Mouse (Mus musculus) left cerebral cortex, adult 9 months (tissue): ENCODE data around the gene Dhrs1.
A peak's percentile ranks its signal among the peaks of the same experiment; 100 is the strongest.

Source experiments
- DNase-seq, 2 experiments: peaks; one replicate each; pipeline ENCODE4 v3.0.0; 2022; ENCODE audit warnings: low spot score in 2 of 2

Gene Dhrs1

DNA sequence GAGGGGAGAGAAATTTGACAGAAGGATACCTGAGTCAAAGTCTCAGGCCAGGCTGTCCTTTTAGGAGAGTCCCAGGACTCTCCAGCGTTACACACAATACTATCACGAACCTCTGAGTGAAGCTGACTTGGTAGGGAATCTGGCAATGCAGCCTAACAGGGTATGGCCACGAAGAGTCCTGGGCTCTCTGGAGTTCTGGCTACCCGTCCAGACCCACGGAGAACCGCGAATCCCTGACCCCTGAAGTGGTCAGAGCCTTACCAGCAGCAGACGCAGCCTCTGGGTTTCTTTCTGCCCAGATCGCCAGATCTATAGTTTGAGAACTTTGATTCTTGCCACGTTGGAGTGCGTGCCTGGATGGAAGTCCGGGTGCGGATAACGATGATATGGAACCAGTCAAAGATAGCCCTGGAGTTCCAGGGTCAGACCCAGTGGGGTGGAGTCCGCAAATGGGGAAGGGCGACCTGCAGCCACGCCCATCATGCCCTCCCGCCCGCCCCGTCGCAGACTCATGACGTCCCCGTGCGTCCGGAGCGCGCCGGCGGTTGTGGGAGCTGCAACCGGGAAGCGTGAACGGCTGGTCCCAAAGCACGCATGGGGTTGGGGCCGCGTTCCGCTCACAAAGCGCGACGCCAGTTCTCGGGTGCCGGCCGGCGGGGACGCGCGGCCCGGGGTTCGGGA, at the start of gene Dhrs1, which contains the start of gene Nop9:
TSS of gene Dhrs1 (minus strand) at position 511 of the 681 bp plus-strand sequence.
TSS of gene Nop9 (plus strand) at position 514 of the 681 bp plus-strand sequence.
- DNase-seq = peak; percentile 55 to 81

DNA sequence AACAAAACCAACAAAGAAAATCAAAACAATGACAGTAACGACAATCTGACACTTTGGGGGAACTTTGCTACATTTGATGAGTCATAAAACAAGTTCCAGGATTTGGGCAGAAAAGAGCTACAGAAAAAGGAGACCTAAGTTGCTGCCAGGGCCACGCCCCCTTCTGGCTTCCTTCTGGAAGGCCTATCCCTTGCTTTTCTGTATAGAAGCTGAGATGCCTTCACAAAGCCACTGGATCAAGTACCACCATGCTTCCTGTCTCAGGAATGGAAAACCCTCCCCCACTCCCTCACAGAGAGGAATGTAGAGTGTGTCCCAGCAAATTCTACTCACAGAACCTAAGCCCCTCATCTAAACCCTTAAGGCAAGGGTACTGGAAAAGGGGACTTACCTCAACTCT, 48.5 kb upstream of the Dhrs1 start:
- DNase-seq = no peak

DNA sequence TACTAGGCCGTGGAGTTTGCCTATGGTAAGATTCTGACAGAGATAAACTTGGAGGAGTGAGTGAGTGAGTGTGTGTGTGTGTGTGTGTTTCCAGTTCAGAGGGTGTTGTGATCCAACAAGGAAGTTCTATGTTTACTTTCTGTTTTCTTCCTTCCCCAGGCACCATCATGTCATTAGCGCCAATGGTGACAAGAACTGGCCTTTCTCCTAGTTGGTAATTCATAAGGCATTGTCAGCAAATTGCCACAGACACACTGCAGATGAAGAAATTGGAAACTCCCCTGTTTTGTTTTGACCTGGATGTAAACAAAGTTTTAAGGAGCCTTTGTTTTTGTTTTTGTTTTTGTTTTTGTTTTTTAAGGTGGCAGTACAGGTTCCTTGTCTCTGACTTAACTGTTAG, 48.0 kb upstream of the Dhrs1 start:
- DNase-seq = no peak

DNA sequence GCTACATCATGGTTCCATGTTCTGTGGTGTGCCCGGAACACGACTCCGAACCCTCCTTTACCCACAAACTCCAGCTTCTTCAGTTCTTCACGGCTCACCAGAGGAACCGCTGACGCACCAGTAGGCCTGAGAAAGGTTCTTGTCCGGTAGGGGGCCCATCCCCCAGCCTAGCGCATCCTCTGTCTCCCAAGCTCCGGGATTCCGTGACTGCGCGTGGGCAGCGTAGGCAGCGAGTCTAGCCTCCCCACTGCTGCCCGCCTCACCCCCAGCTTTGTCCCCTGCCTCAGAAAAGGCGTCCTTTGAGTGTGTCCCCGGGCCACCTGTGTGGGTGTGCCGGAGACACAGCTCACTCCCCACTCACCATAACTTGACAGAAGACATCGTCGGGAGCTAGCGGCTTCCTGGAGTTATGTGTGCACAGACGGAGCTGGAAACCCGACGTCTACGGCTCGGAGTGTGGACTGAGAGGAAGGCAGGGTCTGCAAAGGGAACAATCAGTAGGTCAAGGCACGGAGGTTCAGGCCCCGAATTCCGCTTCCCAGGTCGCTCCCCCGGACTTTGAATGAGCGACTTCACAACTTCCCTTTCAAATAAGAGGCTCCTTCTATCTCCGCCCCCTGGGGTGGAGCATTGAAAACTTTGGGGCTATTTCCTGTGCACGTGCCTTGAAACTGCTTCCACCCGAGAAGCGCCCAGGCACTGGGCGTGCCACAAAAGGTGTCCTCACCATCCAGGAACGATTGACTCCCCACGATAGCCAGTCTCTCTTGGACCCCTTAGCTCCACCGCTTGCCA, 43.0 kb upstream of the Dhrs1 start, which contains the start of gene Ripk3:
TSS of gene Ripk3 (minus strand) at position 610 of the 795 bp plus-strand sequence.
- no peak for DNase-seq

DNA sequence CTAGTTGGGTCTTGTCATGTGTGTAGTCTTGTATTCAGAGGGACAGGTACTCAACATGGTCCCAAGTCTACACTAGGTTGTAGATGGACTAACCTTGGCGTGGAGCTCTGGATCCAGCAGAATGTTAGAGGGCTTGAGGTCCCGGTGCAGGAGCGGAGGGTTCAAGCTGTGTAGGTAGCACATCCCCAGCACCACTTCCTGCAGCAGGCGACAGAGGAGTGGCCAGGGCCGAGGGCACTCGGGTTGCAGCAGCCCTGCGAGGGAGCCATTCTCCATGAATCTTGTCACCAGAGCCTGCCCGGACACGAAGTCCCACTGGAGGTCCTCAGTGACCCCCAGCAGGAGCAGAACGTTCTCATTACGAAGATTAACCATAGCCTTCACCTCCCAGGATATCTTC, 42.2 kb upstream of the Dhrs1 start:
- DNase-seq = no peak

DNA sequence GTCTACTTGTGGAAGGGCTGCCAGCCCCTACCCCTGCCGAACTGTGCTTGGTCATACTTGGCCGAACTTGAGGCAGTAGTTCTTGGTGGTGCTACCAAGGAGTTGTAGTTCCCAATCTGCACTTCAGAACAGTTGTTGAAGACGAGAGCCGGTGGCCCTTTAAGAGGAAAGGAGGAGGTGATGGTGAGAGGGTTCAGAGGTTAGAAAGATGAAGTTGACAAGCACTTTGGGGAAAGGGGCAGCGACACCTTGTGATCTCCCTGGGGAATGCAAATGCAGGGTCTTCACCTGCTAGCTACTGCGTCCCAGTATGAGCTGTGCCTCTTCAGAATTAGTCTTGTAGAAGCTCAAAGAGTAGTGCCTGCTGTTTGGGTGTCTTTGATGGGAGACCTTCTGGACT, 39.7 kb upstream of the Dhrs1 start:
- DNase-seq = no peak

DNA sequence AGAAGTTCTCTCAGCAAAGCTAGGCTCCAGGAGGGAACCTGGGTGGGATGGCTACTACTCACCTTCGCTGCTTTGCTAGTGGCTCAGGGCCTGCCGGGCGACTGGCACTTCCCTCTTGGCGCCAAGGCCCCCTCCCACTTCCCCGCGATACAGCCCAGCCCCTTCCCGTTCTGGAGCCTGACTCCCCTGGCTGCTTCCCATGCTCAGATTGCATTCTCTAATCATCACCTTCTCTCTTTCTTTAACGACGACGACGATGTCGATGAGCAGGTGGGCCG, 38.4 kb upstream of the Dhrs1 start, which contains the start of gene Adcy4:
TSS of gene Adcy4 (minus strand) at position 138 of the 278 bp plus-strand sequence.
- no peak for DNase-seq

DNA sequence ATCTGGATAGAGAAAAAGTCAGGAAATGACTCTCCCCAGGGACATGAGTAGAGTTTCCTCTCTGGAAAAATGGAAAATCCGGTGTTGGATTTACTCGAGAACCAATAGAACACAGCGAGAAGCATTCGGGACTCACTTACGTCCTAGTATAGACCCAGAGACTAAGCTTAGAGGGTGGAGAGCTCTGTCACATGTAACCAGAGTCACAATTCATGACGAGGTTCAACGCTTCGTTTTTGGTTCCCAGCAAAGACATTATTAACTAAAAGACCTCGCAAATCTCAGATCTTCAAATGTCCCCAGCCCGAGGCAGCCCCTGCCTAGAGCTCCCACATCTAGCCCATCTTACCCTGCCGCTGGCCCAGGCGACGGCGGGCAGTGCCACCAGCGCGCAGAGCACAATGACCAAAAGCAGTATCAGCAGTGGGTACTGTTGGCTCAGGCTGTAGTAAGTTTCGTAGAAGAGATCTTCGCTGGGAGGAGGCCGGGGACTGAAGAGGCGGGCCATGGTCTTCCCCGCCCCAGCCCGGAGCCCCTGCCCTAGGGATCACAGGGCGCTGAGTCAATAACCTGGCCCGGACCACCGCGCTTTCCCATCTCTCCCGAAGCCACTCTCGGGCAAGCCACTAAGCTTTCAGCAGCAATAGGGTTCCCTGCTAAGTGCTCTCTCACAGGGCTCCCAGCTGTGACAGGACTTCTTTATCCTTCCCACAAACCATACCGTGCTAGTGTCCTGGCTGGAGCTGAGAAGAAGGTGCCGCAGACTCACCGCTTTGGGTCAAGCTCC, 37.9 kb upstream of the Dhrs1 start:
- no peak for DNase-seq

DNA sequence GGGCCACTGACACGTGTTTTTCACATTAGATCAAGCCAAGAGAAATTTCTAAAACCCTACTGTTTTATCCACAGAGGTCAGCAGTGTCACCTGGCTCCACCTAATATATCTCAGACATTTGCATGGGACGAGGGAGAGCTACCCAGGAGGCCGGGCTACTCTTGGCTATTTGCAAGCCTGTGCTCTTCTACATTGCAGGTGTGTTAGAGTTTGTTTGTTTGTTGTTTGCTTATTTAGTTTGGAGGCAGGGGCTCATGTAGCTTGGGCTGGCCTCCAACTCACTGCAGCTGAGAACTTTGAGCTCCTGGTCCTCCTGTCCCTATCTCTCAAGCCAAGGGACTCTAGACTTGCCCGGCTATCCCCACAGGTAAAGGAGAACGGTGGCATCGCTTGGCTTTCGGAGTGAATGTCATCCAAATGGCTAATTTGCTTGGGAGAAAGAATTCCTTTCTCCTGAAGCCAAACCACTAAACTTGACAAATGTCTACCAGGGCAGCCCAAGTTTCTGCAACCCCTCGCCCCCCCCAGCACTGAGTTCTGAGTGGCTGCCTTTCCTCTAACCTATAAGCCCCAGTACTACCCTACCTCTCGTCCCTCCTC, 37.0 kb upstream of the Dhrs1 start:
- DNase-seq = no peak

DNA sequence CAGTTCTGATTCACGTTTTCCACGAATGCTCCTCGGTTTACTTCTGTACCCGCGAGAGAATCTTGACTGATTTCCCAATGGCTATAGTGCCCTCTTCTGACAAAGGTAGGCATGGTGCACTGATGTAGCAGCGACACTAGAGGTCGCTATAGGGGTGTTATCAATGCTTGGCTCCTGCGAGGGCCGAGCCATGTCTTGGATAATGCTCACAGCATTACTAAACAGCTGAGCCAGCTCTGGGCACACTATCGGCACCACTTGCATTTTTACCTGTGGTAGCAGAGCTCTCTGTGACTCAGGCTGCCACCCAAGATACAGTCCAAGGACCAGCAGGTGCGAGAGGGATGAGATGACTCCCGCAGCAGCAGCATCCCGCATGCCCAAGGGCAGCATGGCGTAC, 35.8 kb upstream of the Dhrs1 start:
- DNase-seq = peak in 1 of 2 experiments; percentile 65

DNA sequence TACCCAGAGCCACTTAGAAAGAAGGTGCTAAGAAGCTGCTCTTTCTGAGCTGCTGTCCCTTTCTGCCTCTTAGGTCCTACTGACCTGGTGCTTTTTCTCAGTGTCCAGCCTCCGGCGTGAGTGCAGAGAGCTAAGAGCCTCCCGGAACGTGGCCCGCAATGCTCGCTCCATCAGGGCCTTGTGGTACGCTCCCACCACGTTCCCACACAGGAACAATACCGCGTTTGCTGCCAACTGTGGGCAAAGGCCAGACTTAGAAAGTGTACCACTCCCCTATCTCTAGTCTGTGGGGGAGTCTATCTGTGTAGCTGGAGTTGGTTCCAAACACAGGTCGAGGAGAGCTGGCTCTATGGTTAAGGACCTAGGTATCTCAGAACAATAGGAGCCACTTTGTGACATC, 35.2 kb upstream of the Dhrs1 start:
- DNase-seq = no peak

DNA sequence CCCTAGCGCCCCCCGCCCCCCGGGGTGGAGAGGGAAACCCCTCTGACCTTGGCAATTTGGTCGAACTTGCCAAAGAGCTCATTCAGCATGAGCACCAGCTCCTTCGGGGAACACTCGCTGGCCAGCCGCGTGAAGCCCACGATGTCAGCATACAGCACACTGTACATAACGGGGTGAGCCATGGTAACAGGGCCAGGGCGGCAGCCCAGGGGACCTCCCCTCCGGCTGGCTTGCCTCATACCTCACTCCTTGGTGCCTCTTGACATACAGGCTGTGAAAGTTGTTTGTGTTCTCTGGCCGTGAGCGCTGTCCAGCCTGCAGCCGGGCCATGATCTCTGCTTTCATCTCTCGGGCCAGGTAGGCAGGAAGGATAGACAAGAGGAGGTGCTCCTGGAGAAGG, 34.2 kb upstream of the Dhrs1 start:
- DNase-seq = no peak

DNA sequence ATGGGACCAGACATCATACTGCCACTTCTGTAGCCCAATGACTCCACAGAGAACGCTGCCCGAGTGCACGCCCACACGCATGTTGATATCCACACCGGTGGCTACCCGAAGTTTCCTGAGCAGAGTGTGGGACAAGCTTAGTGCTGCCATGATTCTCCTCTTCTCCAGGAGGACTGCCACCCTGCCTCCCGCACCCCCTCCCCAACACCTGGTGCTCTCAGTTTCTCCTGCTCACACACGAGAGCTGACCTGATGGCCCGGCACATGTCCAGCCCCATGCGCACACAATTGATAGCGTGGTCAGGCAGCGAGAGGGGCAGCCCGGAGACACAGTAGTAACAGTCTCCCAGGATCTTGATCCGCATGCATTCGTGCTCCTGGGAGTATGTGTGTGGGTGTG, 33.2 kb upstream of the Dhrs1 start:
- DNase-seq = peak in 1 of 2 experiments; percentile 1

DNA sequence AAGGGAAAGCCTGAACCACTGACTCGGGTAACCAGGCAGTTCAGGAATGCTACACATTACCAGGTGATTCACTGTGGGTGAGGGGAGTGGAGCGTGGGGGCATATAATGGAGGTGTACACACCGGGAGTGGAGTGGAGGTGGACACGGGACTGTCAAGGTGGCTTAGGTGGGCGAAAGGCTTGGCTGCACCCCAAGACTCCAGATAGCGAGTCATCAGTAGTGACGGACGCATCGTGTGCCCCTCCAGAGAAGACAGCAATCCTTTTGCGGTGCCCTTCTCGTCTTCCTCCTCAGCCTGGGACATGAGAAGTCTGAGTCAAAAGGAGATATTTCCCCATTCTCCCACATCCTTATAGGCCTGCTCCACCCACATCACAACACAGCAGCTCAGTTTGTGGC, 32.3 kb upstream of the Dhrs1 start:
- DNase-seq = peak in 1 of 2 experiments; percentile 1

DNA sequence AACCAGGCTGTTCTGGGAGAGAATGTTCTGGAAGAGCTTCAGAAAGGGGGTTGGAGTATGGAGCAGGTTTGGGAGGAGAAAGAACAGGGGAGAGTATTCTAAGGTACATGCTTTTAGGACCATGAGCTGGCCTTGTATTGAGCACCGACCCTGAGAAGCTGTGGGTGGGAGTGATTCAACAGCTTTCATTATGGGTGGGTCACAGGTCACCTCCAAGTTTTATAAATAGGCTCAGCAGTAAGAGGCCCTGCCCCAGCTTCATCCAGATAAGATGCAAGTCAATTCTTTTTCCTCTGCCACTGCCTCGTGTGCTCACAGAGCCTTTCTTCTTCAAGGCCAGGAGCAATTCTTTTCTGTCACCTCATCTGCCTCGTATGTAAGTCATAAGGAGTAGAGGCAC, 31.7 kb upstream of the Dhrs1 start:
- DNase-seq = no peak

DNA sequence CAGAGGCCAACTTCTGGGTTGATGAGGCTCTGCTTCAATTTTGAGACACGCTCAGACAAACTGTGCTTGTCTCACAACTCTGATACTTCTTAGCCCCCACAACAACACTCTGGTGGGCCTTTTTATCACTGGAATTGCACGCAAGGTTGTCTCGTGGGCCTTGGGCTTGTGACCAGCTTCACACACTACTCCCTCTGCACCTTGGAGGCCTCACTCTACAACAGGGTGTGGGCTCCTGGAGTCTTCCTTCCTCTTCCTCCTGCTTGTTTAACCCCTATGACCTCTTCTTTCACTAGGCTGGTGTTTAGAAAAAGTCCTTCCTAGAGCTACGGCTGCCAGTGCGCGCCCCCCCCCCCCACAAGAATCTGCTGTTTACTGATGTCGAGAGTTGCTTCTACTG, 31.2 kb upstream of the Dhrs1 start:
- no peak for DNase-seq

DNA sequence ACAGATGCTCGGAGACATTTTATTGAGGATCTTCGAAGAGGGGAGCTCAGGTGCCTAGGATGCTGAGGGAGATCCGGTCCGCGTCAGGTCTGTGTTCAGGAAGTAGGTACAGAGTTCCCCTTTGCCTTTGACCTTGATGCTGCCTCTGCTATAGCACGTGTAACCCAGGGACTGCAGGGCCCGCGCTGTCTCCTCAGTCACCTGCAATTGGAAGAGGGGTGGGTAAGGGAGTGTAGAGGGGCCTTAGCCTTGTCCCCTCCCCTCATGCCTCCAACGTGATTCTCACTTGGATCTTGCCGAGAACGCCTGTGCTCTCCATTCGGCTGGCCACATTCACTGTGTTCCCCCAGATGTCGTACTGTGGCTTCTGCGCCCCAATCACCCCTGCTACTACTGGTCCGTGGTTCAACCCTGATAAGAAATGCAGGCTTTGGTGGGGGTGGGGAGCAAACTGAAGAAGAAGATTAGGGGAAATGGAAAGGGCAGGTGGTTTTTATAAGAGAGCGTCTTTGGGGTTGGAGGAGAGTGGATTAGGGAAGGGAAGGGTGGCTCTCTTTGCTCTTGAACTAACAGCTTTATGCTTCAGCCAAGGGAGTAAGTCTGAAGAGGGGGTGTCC, 23.7 kb upstream of the Dhrs1 start:
- DNase-seq = no peak

DNA sequence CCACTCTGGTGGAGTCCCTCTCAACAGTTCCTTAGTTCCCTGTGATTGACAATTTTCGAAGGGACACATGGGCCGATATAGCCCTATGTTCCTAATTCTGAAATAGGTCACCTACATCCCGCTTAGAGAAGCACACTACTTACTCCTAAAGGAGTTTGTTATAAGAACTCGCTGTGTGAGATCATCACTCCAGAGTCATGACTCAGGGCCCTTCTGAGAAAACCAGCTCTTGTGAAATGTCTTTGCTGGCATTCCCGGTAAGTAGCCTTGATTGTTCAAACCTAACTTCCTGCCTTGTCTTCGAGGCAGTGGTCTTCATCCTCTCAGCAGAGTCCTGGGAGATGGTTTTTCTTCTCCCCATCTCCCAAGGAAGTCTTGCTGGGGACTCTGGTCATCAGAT, 23.1 kb upstream of the Dhrs1 start:
- no peak for DNase-seq

DNA sequence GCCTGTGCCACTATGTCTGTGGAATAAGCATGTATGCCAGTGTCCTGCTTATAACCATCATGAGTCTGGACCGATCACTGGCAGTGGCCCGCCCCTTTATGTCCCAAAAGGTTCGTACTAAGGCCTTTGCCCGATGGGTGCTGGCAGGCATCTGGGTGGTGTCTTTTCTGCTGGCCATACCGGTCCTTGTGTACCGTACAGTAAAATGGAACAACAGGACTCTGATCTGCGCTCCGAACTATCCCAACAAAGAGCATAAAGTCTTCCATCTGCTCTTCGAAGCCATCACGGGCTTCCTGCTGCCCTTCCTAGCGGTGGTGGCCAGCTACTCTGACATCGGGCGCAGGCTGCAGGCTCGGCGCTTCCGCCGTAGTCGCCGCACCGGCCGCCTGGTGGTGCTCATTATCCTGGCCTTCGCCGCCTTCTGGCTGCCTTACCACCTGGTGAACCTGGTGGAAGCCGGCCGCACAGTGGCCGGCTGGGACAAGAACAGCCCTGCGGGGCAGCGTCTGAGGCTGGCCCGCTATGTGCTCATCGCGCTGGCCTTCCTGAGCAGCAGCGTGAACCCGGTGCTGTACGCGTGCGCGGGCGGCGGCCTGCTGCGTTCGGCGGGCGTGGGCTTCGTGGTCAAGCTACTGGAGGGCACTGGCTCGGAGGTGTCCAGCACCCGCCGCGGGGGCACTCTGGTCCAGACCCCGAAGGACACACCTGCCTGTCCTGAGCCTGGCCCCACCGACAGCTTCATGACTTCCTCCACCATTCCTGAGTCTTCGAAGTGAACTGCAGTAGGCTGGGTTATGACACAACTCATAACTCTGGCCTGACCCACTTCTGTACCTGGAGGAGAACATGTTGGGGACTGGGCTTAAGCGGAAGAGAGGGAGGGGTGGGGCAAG, 22.3 kb upstream of the Dhrs1 start:
- DNase-seq = no peak

DNA sequence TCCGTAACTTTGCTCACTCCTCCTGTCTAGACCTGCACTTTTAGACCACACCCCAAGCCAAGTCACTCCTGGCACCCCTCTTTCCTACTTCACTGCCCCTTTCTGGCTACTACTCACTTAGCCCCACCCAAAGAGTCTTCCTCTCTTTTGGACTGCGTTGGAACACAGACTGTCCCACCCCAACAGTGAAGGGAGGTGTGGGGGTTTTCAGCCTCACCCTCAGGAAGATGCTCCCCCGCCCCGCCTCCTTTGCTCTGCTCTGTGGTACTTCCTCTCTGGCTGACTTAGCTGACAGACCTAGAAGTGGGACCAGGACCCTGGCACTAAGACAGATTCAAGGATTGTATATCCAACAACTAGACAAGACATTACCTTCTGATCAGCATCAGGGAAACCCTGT, 20.2 kb upstream of the Dhrs1 start, which contains the start of gene Ltb4r1:
TSS of gene Ltb4r1 (plus strand) at position 267 of the 400 bp plus-strand sequence.
- DNase-seq = no peak

DNA sequence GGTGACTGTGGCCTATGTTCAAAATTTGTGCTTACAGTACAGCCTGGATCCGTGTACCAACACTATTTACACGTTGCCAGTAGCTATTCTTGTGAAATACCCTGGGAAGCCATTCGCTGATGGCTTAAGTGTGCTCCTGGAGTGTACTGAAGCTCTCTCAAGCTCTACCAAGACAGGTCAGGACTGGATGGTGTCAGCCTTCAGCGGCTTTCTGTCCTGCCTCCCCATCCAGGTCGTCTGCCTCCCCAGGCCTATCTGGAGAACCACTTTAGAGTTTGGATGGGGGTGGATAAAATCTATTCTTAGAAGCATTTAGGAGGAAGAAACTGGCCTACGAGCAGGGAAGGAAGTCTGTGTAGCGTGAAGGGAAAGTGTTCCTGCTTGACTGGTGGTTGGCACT, 17.7 kb upstream of the Dhrs1 start:
- no peak for DNase-seq
